Mouse (Mus musculus) sigmoid colon, adult 10 weeks (tissue): ENCODE data around the gene Pja2. TPM values are rescaled to one million over a fixed set of nuclear protein-coding genes. Genes with fewer than 3 reads are reported as not detected.

ENCODE experiments used
- polyA plus RNA-seq: library from polyadenylated mRNA; stranded (reverse); fragments of 350-450 nt; fragmentation: Illumina TruSeq; extraction: RNeasy Lipid Tissue Mini Kit (QIAGEN cat#74804); gene quantifications from one replicate; pipeline ENCODE4 v1.2.3, GENCODE M21; 2014; ENCODE audit warnings: low read depth, low replicate concordance

The Pja2 gene
- polyA plus RNA-seq, result 126 TPM

GRCm38 (mm10) chr17:64331898-64332769, at the start of gene Pja2:
Pja2 (minus strand) TSS chr17:64331916.

